Mouse (Mus musculus): ENCODE results near the gene Snd1. TPM values are rescaled to one million over a fixed set of nuclear protein-coding genes. Genes with fewer than 3 reads are reported as not detected.

The Snd1 gene
- polyA plus RNA-seq, 1 experiment from 2014 or later, result 79.3 TPM

DNA sequence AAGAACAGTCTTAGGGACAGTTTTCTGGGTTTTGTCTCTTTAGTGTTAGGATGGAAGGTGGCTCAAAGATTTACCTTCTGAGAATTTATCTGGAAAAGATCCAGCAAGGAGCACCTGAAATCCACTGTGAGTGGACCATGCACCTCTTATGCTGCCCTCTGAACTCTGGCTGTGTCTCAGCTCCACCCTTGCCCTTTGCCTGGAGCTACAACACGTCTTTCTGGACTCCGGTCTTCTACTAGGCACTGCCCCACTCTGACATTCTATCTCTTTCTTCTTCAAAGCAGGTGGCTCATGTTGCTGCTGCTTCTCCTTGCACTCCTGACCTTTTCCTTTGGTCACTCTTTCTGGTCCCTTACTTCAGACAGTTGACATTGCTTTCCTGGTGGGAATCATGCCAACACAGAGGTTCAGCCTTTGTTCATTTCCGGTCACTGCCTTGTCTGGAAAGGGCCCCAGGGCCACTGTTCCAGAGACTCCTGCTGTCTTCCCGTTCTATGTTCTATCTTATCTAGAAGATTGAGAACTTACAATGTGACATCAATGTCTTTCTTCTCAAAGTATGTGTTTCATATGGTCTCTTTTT, 4.8 kb upstream of the Snd1 start:
- Histone ChIP-seq H3K36me3 (ENCODE audit: insufficient read depth, low read length) (no peaks in the 10 kb centered on the region), H3K27me3 (ENCODE audit: insufficient read depth, low read length) (no peaks in the 10 kb centered on the region), H3K9me3 (replicated peaks; ENCODE audit: low read length) (no peaks in the 10 kb centered on the region), H3K27ac (no peak overlapping the region), H3K4me1 (replicated peaks; ENCODE audit: insufficient read depth, low read length) (no peaks in the 10 kb centered on the region), H3K4me3 (replicated peaks; ENCODE audit: low read depth, low read length) (no peak overlapping the region), H3K4me2 (ENCODE audit: low read length) (no peak overlapping the region), H3K9ac (ENCODE audit: low read depth, low read length) (no peak overlapping the region)
- 30% methylated on average over 4 of the region's 4 CpGs for WGBS
- TF ChIP-seq CTCF (IDR thresholded peaks at IDR 0.05; ENCODE audit: low read depth), result no peak
- DNase-seq (ENCODE audit: low spot score) (no peak), ATAC-seq (replicated peaks; ENCODE audit: low FRiP score, low read depth) (no peak)

DNA sequence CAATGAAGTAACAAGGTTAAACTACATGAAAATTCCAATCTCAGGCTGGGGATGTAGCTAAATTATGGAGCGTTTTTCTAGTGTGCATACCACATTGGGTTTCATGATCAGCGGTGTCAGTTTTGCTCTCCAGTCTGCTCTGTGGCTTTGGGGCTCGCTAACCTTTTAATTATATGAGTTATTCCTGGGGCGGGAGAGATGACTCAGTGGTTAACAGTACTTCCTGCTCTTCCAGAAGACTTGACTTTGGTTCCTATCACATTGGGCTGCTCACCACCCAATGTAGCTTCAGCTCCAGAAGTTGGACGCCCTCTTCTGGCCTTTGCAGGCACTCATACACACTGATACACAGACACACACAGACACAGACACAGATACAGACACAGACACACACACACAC, 4.3 kb upstream of the Snd1 start:
- Histone ChIP-seq H3K9me3 (replicated peaks; ENCODE audit: low read length) (no peaks in the 10 kb centered on the region), H3K36me3 (ENCODE audit: insufficient read depth, low read length) (no peaks in the 10 kb centered on the region), H3K4me2 (ENCODE audit: low read length) (no peak overlapping the region), H3K4me1 (replicated peaks; ENCODE audit: insufficient read depth, low read length) (no peaks in the 10 kb centered on the region), H3K4me3 (replicated peaks; ENCODE audit: low read depth, low read length) (no peak overlapping the region), H3K27me3 (ENCODE audit: insufficient read depth, low read length) (no peaks in the 10 kb centered on the region), H3K9ac (ENCODE audit: low read depth, low read length) (no peak overlapping the region), H3K27ac (no peak overlapping the region)
- 74% methylated on average over 5 of the region's 5 CpGs for WGBS
- ATAC-seq (replicated peaks; ENCODE audit: low FRiP score, low read depth) (no peak), DNase-seq (ENCODE audit: low spot score) (no peak)
- 0 out of 2 replicates have a peak, but pooled peaks have one; percentile 7 for TF ChIP-seq CTCF (IDR thresholded peaks at IDR 0.05; ENCODE audit: low read depth)

DNA sequence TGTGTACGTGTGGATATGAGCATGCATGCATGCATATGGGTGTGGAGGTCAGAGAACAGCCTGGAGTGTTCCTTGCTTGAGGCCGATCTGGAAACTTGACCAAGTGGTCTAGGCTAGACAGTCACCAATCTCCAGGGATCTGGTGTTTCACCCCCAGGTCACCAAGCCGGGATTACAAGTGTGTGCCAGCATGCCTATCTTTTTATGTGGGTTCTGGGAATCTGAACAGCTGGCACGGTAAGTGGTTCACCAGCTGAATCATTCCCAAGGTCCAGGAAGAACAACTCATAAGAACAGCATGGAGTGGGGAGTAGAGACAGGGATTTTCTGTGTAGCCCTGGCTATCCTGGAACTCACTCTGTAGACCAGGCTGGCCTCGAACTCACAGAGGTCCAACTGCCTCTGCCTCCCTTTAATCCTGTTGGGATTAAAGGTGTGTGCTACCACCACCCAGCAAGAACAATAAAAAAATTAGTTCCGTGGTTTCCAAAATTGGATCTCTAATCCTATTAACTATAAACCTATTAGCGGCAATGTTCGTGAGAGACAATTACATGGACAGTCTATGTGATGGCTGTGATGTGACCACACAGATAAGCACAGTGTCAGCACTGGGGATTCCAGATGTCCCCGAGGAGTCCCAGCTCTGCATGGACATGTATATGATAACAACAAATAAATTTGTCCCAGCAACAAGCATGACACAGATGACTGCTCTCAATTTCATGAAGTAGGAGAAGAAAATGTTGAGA, 3.5 kb upstream of the Snd1 start:
- Histone ChIP-seq H3K9ac (ENCODE audit: low read depth, low read length) (no peak overlapping the region), H3K27ac (no peak overlapping the region), H3K4me2 (ENCODE audit: low read length) (no peak overlapping the region), H3K36me3 (ENCODE audit: insufficient read depth, low read length) (no peaks in the 10 kb centered on the region), H3K9me3 (replicated peaks; ENCODE audit: low read length) (no peaks in the 10 kb centered on the region), H3K4me1 (replicated peaks; ENCODE audit: insufficient read depth, low read length) (no peaks in the 10 kb centered on the region), H3K27me3 (ENCODE audit: insufficient read depth, low read length) (no peaks in the 10 kb centered on the region), H3K4me3 (replicated peaks; ENCODE audit: low read depth, low read length) (no peak overlapping the region)
- DNase-seq (ENCODE audit: low spot score), result no peak
- 87% methylated on average over 9 of the region's 9 CpGs for WGBS
- TF ChIP-seq CTCF (IDR thresholded peaks at IDR 0.05; ENCODE audit: low read depth), result no peak
- ATAC-seq (replicated peaks; ENCODE audit: low FRiP score, low read depth), result no peak

DNA sequence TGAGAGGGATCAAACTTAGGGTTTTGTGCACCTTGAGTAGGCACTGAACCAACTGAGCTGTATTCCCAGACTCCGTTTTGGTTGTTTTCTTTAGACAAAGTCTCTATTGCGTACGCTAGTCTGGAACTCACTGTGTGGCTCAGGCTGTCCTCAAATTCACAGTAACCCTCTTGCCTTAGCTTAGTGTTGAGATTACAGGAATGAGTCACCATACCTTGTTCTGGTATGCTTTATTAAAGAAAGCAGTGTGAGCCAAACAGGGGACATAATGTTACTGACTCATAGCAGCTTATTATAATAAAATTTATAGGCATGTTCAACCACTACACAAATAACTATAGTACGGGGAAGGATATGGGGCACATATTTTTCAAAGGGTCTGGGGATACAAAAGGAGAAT, 728 bp upstream of the Snd1 start:
- no peak for TF ChIP-seq CTCF (IDR thresholded peaks at IDR 0.05; ENCODE audit: low read depth)
- no peaks in the 10 kb centered on the region for H3K27me3 ChIP-seq (ENCODE audit: insufficient read depth, low read length)
- no peaks in the 10 kb centered on the region for H3K36me3 ChIP-seq (ENCODE audit: insufficient read depth, low read length)
- no peak overlapping the region for H3K27ac ChIP-seq
- no peak overlapping the region for H3K4me2 ChIP-seq (ENCODE audit: low read length)
- WGBS, result 87% methylated on average over 4 of the region's 4 CpGs
- H3K4me1 ChIP-seq (replicated peaks; ENCODE audit: insufficient read depth, low read length), result no peaks in the 10 kb centered on the region
- H3K9me3 ChIP-seq (replicated peaks; ENCODE audit: low read length), result no peaks in the 10 kb centered on the region
- no peak for DNase-seq (ENCODE audit: low spot score)
- no peak overlapping the region for H3K9ac ChIP-seq (ENCODE audit: low read depth, low read length)
- ATAC-seq (replicated peaks; ENCODE audit: low FRiP score, low read depth), result no peak
- H3K4me3 ChIP-seq (replicated peaks; ENCODE audit: low read depth, low read length), result no peak overlapping the region

DNA sequence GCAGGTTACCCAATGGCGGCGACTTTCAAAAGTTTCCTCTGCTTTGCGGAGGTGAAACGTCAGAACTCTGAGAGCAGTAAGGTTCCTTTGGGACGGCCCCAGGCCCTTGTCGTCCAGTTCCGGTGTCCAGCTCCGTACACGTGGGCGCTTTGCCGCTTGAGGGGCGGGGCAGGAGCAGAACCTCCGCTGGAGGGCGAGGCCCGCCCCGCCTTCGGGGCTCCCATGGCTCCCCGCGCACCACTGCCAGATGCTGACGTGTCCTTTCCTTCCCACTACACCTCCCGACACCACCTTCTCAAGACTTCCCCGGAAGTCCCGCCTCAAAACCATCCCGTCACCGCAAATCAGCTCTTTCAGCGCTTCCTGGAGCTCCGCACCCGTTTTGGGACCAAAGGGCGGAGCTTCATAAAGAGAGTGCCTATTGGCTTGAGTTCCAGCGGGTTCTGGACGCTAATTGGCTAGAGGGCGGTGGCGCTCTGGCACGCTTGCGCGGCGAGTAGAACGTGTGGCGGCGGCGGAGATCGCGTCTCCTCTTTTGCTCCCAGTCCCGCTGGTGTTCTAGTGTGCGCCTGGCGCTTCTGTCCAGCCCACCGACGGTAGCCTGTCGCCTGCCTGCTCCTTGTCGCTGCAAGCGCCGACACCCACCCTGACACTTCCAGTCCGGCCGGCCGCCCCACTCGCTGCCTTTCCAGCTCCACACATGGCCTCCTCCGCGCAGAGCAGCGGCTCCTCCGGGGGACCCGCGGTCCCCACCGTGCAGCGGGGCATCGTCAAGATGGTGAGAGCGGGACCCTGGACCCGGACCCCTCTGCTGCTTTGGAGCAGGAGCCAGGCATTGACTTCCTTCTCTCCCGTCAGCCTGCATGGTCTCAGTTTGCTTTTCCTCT, 5.2 kb downstream of the Snd1 start:
- Histone ChIP-seq H3K4me3 (replicated peaks; ENCODE audit: low read depth, low read length) (peak overlapping the region; percentile 79), H3K4me1 (replicated peaks; ENCODE audit: insufficient read depth, low read length) (peaks cover 14% of the 10 kb centered on the region), H3K9ac (ENCODE audit: low read depth, low read length) (peak overlapping the region; percentile 76), H3K36me3 (ENCODE audit: insufficient read depth, low read length) (no peaks in the 10 kb centered on the region), H3K9me3 (replicated peaks; ENCODE audit: low read length) (no peaks in the 10 kb centered on the region), H3K4me2 (ENCODE audit: low read length) (peak overlapping the region; percentile 77), H3K27me3 (ENCODE audit: insufficient read depth, low read length) (no peaks in the 10 kb centered on the region), H3K27ac (peak overlapping the region; percentile 84)
- ATAC-seq (replicated peaks; ENCODE audit: low FRiP score, low read depth) (peak; percentile 99), DNase-seq (ENCODE audit: low spot score) (peak; percentile 100)
- TF ChIP-seq CTCF (IDR thresholded peaks at IDR 0.05; ENCODE audit: low read depth), result no peak
- WGBS, result under 1% methylated on average over 68 of the region's 68 CpGs

Measured in kidney, postnatal 0 days (tissue).